Mouse (Mus musculus) MEL (cell line): ENCODE measurements around the gene Ccnc. TPM values are rescaled to one million over a fixed set of nuclear protein-coding genes. Genes with fewer than 3 reads are reported as not detected.

Source experiments
- DNase-seq: peaks from one replicate; pipeline ENCODE4 v3.0.0; 2011; ENCODE audit warnings: low read depth, low spot score
- H3K27ac ChIP-seq: 2 replicates; pipeline ENCODE4 v1.5.1; 2012; ENCODE audit warnings: low read depth, mild to moderate bottlenecking, control low read depth, low read length, moderate library complexity; ENCODE audit not compliant: control insufficient read depth
- H3K27me3 ChIP-seq, 2 experiments: fragments of 150-350 bp in 1 of 2; sonication (generic) in 1 of 2; 2 replicates each; pipeline ENCODE4 v1.6.1; 2012; ENCODE audit warnings: low read length in 2 of 2, mild to moderate bottlenecking in 2 of 2, improper control_type of control experiment in 1 of 2, moderate library complexity in 1 of 2; ENCODE audit not compliant: insufficient read depth in 2 of 2, control insufficient read depth in 1 of 2
- H3K36me3 ChIP-seq, 2 experiments: 2 replicates each; pipeline ENCODE4 v1.6.1; 2012 to 2014; ENCODE audit warnings: low read length in 2 of 2, improper control_type of control experiment in 1 of 2, inconsistent platforms in 1 of 2, mild to moderate bottlenecking in 1 of 2; ENCODE audit not compliant: insufficient read depth in 2 of 2, control insufficient read depth in 1 of 2
- H3K4me1 ChIP-seq, 2 experiments: fragments of 150-350 bp in 1 of 2; sonication (generic) in 1 of 2; 2 replicates each; pipeline ENCODE4 v1.6.1; 2012; ENCODE audit warnings: low read length in 2 of 2, improper control_type of control experiment in 1 of 2, mild to moderate bottlenecking in 1 of 2; ENCODE audit not compliant: insufficient read depth in 2 of 2, control insufficient read depth in 1 of 2
- H3K4me3 ChIP-seq, 2 experiments: fragments of 150-350 bp in 1 of 2; sonication (generic) in 1 of 2; 2 replicates each; pipeline ENCODE4 v1.5.1; 2012; ENCODE audit warnings: low read depth in 2 of 2, low read length in 2 of 2, mild to moderate bottlenecking in 2 of 2, moderate library complexity in 2 of 2, control low read depth in 1 of 2, improper control_type of control experiment in 1 of 2; ENCODE audit not compliant: control insufficient read depth in 1 of 2, insufficient read depth in 1 of 2
- H3K79me2 ChIP-seq: 2 replicates; pipeline ENCODE4 v1.6.1; 2012; ENCODE audit warnings: mild to moderate bottlenecking, low read length, moderate library complexity; ENCODE audit not compliant: control insufficient read depth, poor library complexity, insufficient read depth
- H3K9ac ChIP-seq: 2 replicates; pipeline ENCODE4 v1.6.1; 2012; ENCODE audit warnings: low read depth, mild to moderate bottlenecking, control low read depth, low read length, moderate library complexity; ENCODE audit not compliant: control insufficient read depth, poor library complexity, severe bottlenecking
- H3K9me3 ChIP-seq: fragments of 150-350 bp; sonication (generic); replicated peaks from 2 replicates; pipeline ENCODE4 v1.6.1; 2012; ENCODE audit warnings: mild to moderate bottlenecking, low read length, improper control_type of control experiment, moderate library complexity; ENCODE audit not compliant: insufficient read depth
- BHLHE40 ChIP-seq: IDR thresholded peaks from 2 replicates; pipeline ENCODE4 v1.6.1; 2012; ENCODE audit warnings: low read depth, mild to moderate bottlenecking, inconsistent platforms, low read length, improper control_type of control experiment, borderline replicate concordance
- CHD1 ChIP-seq: IDR thresholded peaks from 2 replicates; pipeline ENCODE4 v1.6.1; 2012; ENCODE audit warnings: low read depth, mild to moderate bottlenecking, inconsistent platforms, low read length, improper control_type of control experiment
- CTCF ChIP-seq, 3 experiments: IDR thresholded peaks in 2 of 3; conservative IDR thresholded peaks in 1 of 3; 2 replicates each; pipeline ENCODE4 v1.5.1; 2011 to 2012; ENCODE audit warnings: low read length in 3 of 3, low read depth in 2 of 3, mild to moderate bottlenecking in 2 of 3, improper control_type of control experiment in 1 of 3, inconsistent platforms in 1 of 3, mixed read lengths in 1 of 3, moderate library complexity in 1 of 3; ENCODE audit not compliant: control insufficient read depth in 1 of 3, insufficient read depth in 1 of 3, poor library complexity in 1 of 3, severe bottlenecking in 1 of 3
- ELF1 ChIP-seq: IDR thresholded peaks from 2 replicates; pipeline ENCODE4 v1.6.1; 2014; ENCODE audit warnings: low read depth, mild to moderate bottlenecking, inconsistent platforms, low read length, improper control_type of control experiment, moderate library complexity
- EP300 ChIP-seq, 2 experiments: IDR thresholded peaks; 2 replicates each; pipeline ENCODE4 v1.6.1; 2011; ENCODE audit warnings: improper control_type of control experiment in 2 of 2, low read length in 2 of 2, low read depth in 1 of 2, mild to moderate bottlenecking in 1 of 2
- JUND ChIP-seq: IDR thresholded peaks from 2 replicates; pipeline ENCODE4 v1.6.1; 2011; ENCODE audit warnings: low read depth, mild to moderate bottlenecking, improper control_type of control experiment, low read length
- KAT2A ChIP-seq: conservative IDR thresholded peaks from 2 replicates; pipeline ENCODE4 v1.6.1; 2012; ENCODE audit warnings: low read depth, low read length, improper control_type of control experiment, inconsistent platforms
- MAFK ChIP-seq: IDR thresholded peaks from 2 replicates; pipeline ENCODE4 v1.6.1; 2011; ENCODE audit warnings: low read depth, mild to moderate bottlenecking, low read length, improper control_type of control experiment, borderline replicate concordance
- MAX ChIP-seq: IDR thresholded peaks from 2 replicates; pipeline ENCODE4 v1.6.1; 2011; ENCODE audit warnings: low read length, improper control_type of control experiment
- MAZ ChIP-seq: IDR thresholded peaks from 2 replicates; pipeline ENCODE4 v1.6.1; 2012; ENCODE audit warnings: low read depth, mild to moderate bottlenecking, inconsistent platforms, low read length, improper control_type of control experiment
- MEF2A ChIP-seq: IDR thresholded peaks from 2 replicates; pipeline ENCODE4 v1.6.1; 2014; ENCODE audit warnings: low read depth, mild to moderate bottlenecking, inconsistent platforms, low read length, improper control_type of control experiment; ENCODE audit not compliant: poor library complexity, insufficient replicate concordance, severe bottlenecking; ENCODE audit errors: extremely low read depth
- MYC ChIP-seq: IDR thresholded peaks from 2 replicates; pipeline ENCODE4 v1.6.1; 2011; ENCODE audit warnings: low read depth, mild to moderate bottlenecking, low read length, improper control_type of control experiment, moderate library complexity
- NRF1 ChIP-seq: IDR thresholded peaks from 2 replicates; pipeline ENCODE4 v1.6.1; 2014; ENCODE audit warnings: low read depth, mild to moderate bottlenecking, inconsistent platforms, low read length, improper control_type of control experiment, moderate library complexity; ENCODE audit not compliant: poor library complexity, insufficient read depth, severe bottlenecking
- POLR2A ChIP-seq, 2 experiments: IDR thresholded peaks; 2 replicates each; pipeline ENCODE4 v1.6.1; 2011 to 2012; ENCODE audit warnings: low read length in 2 of 2, mild to moderate bottlenecking in 2 of 2, control low read depth in 1 of 2, improper control_type of control experiment in 1 of 2, low read depth in 1 of 2, moderate library complexity in 1 of 2; ENCODE audit not compliant: control insufficient read depth in 1 of 2, insufficient read depth in 1 of 2, poor library complexity in 1 of 2
- POLR2AphosphoS2 ChIP-seq: IDR thresholded peaks from 2 replicates; pipeline ENCODE4 v1.6.1; 2011; ENCODE audit warnings: low read length, improper control_type of control experiment
- RAD21 ChIP-seq: IDR thresholded peaks from 2 replicates; pipeline ENCODE4 v1.6.1; 2011; ENCODE audit warnings: mild to moderate bottlenecking, low read depth, low read length, improper control_type of control experiment
- RCOR1 ChIP-seq: IDR thresholded peaks from 2 replicates; pipeline ENCODE4 v1.6.1; 2012; ENCODE audit warnings: low read depth, mild to moderate bottlenecking, inconsistent platforms, low read length, improper control_type of control experiment
- SIN3A ChIP-seq: IDR thresholded peaks from 2 replicates; pipeline ENCODE4 v1.6.1; 2012; ENCODE audit warnings: low read length, improper control_type of control experiment, inconsistent platforms
- TBP ChIP-seq: IDR thresholded peaks from 2 replicates; pipeline ENCODE4 v1.8.0; 2011; ENCODE audit warnings: low read depth, low read length, improper control_type of control experiment
- TCF12 ChIP-seq: IDR thresholded peaks from 2 replicates; pipeline ENCODE4 v1.6.1; 2014; ENCODE audit warnings: low read depth, mild to moderate bottlenecking, inconsistent platforms, low read length, improper control_type of control experiment, moderate library complexity
- UBTF ChIP-seq: IDR thresholded peaks from 2 replicates; pipeline ENCODE4 v1.6.1; 2012; ENCODE audit warnings: low read depth, mild to moderate bottlenecking, inconsistent platforms, low read length, improper control_type of control experiment, moderate library complexity, borderline replicate concordance; ENCODE audit not compliant: insufficient read depth
- USF1 ChIP-seq: IDR thresholded peaks from 2 replicates; pipeline ENCODE4 v1.6.1; 2014; ENCODE audit warnings: low read depth, mild to moderate bottlenecking, inconsistent platforms, low read length, improper control_type of control experiment, moderate library complexity
- USF2 ChIP-seq, 2 experiments: IDR thresholded peaks; 2 replicates each; pipeline ENCODE4 v1.6.1; 2011 to 2012; ENCODE audit warnings: improper control_type of control experiment in 2 of 2, low read length in 2 of 2, borderline replicate concordance in 1 of 2, inconsistent platforms in 1 of 2, low read depth in 1 of 2, mild to moderate bottlenecking in 1 of 2; ENCODE audit not compliant: insufficient read depth in 1 of 2
- ZC3H11A ChIP-seq: IDR thresholded peaks from 2 replicates; pipeline ENCODE4 v1.6.1; 2012; ENCODE audit warnings: low read depth, mild to moderate bottlenecking, inconsistent platforms, low read length, improper control_type of control experiment
- ZMIZ1 ChIP-seq: IDR thresholded peaks from 2 replicates; pipeline ENCODE4 v1.6.1; 2012; ENCODE audit warnings: low read depth, mild to moderate bottlenecking, inconsistent platforms, low read length, improper control_type of control experiment, moderate library complexity
- polyA plus RNA-seq, 2 experiments: library from polyadenylated mRNA; stranded (reverse) in 1 of 2; unstranded in 1 of 2; fragments of >175 nt in 1 of 2; fragments of >200 nt in 1 of 2; gene quantifications; 2 replicates each; pipeline versions ENCODE4 v1.2.1 to v1.2.4; 2012; ENCODE audit warnings: low replicate concordance in 2 of 2, low read depth in 1 of 2; ENCODE audit not compliant: insufficient read length in 2 of 2, insufficient read depth in 1 of 2, missing spikeins in 1 of 2
- total RNA-seq: library from RNA; depleted of rRNA; stranded (reverse); fragments of 300-350 nt; gene quantifications from 2 replicates; pipeline ENCODE4 v1.2.3, GENCODE M21; 2012

The Ccnc gene
- total and polyA plus RNA-seq, 3 experiments = 14.7 to 196 (median 16.0) TPM

GRCm38 (mm10) chr4:21688703-21689200 is 38.7 kb upstream of the Ccnc start:
- H3K36me3 ChIP-seq = no peaks in the 10 kb centered on the region
- no peak overlapping the region for H3K4me3 ChIP-seq
- H3K27ac ChIP-seq = no peak overlapping the region
- H3K9ac ChIP-seq = no peak overlapping the region
- no peak for DNase-seq
- no peaks in the 10 kb centered on the region for H3K79me2 ChIP-seq
- no peaks in the 10 kb centered on the region for H3K9me3 ChIP-seq
- H3K27me3 ChIP-seq = no peaks in the 10 kb centered on the region
- H3K4me1 ChIP-seq = no peaks in the 10 kb centered on the region
- TF ChIP-seq CHD1 = no peak
- no peak for TF ChIP-seq JUND
- no peak for TF ChIP-seq USF1
- no peak for TF ChIP-seq EP300 (IDR thresholded peaks at IDR 0.05; ENCODE audit: low read depth in 1 of 2, low read length in 2 of 2)
- TF ChIP-seq CTCF (IDR thresholded peaks at IDR 0.05 in 2 of 3, conservative IDR thresholded peaks at IDR 0.05 in 1 of 3; ENCODE audit: control insufficient read depth in 1 of 3, insufficient read depth in 1 of 3, low read depth in 2 of 3, low read length in 3 of 3, poor library complexity in 1 of 3, severe bottlenecking in 1 of 3) = no peak
- no peak for TF ChIP-seq RCOR1
- no peak for TF ChIP-seq ZC3H11A
- no peak for TF ChIP-seq MEF2A
- TF ChIP-seq MYC = no peak
- TF ChIP-seq MAZ = no peak
- TF ChIP-seq ELF1 = no peak
- TF ChIP-seq USF2 (IDR thresholded peaks at IDR 0.05; ENCODE audit: borderline replicate concordance in 1 of 2, insufficient read depth in 1 of 2, low read depth in 1 of 2, low read length in 2 of 2) = no peak
- no peak for TF ChIP-seq ZMIZ1
- TF ChIP-seq TCF12 = no peak
- TF ChIP-seq NRF1 = no peak
- no peak for TF ChIP-seq TBP

GRCm38 (mm10) chr4:21689492-21689941 is 38.0 kb upstream of the Ccnc start:
- no peak for TF ChIP-seq MAX
- TF ChIP-seq USF1 = no peak
- no peak for TF ChIP-seq BHLHE40
- TF ChIP-seq MYC = no peak
- no peak for TF ChIP-seq KAT2A
- TF ChIP-seq SIN3A = no peak
- TF ChIP-seq UBTF = no peak
- no peak for TF ChIP-seq MAFK
- TF ChIP-seq POLR2AphosphoS2 = no peak
- TF ChIP-seq POLR2A (IDR thresholded peaks at IDR 0.05; ENCODE audit: control insufficient read depth in 1 of 2, insufficient read depth in 1 of 2, low read depth in 1 of 2, low read length in 2 of 2, poor library complexity in 1 of 2) = no peak
- no peak for TF ChIP-seq USF2 (IDR thresholded peaks at IDR 0.05; ENCODE audit: borderline replicate concordance in 1 of 2, insufficient read depth in 1 of 2, low read depth in 1 of 2, low read length in 2 of 2)
- no peak for TF ChIP-seq EP300 (IDR thresholded peaks at IDR 0.05; ENCODE audit: low read depth in 1 of 2, low read length in 2 of 2)
- no peak for TF ChIP-seq RAD21
- no peak for TF ChIP-seq RCOR1
- TF ChIP-seq, all 39 proteins: peak for 0
- no peaks in the 10 kb centered on the region for H3K27me3 ChIP-seq

More at GRCm38 (mm10) chr4:21689492-21689941, 38.0 kb upstream of the Ccnc start:
- H3K4me1 ChIP-seq = no peaks in the 10 kb centered on the region
- no peaks in the 10 kb centered on the region for H3K79me2 ChIP-seq
- no peak overlapping the region for H3K27ac ChIP-seq
- H3K9ac ChIP-seq = no peak overlapping the region
- H3K36me3 ChIP-seq = no peaks in the 10 kb centered on the region
- no peaks in the 10 kb centered on the region for H3K9me3 ChIP-seq
- no peak overlapping the region for H3K4me3 ChIP-seq
- DNase-seq = no peak
